Mouse (Mus musculus) stomach, postnatal 0 days (tissue): Measurements from ENCODE around the gene Acot6.

Source experiments
- CTCF ChIP-seq: IDR thresholded peaks from 2 replicates; pipeline ENCODE4 v1.5.1; 2016; ENCODE audit warnings: antibody characterized with exemption, low read depth, mild to moderate bottlenecking, moderate library complexity
- EP300 ChIP-seq: optimal IDR thresholded peaks from 2 replicates; pipeline ENCODE3; 2016; ENCODE audit warnings: antibody characterized with exemption

GRCm38 (mm10) chr12:84063228-84063627 is 37.2 kb upstream of the Acot6 start:
- TF ChIP-seq EP300 (no peak), CTCF (peak; percentile 60)
